Comparison of ENCODE assay signal across 31 mouse cellular contexts in the genomic region with DNA sequence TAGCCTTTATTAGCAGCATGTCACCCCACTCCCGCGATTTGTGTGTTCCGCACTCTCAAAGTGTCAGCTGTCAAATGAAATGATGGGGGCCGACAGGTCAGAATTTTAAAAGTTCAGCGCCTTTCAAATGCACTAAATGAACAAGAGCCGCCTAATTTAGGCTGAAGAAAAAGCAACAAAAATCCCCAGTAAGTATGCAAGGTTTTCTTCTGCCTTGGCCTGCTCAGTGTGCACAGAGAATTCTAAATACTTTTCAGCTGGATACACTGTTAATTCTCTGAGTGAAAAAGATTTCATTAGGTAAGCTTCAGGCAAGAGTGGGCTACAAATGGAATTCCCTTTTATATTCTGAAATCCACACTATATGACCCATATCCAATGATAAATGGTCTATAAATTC.
DNase-seq lines count a peak whose midpoint lies in the region; ATAC-seq and TF ChIP-seq lines count a peak whose summit lies in the region.
"Had no signal": no experiment of that assay in that cellular context is flagged by ENCODE, and none has a peak within 500 bp of the region (broad histone marks: within the 10 kb centered on the region; RNA-seq: fewer than 3 reads in every experiment).

No protein-coding gene starts in this region.

- H3K27ac ChIP-seq in midbrain, embryonic 12.5 days (replicated peaks): no peak overlapping the region
- H3K27ac ChIP-seq in midbrain, embryonic 13.5 days: no peak overlapping the region
- peak overlapping the region; percentile 65 for H3K27ac ChIP-seq in forebrain, embryonic 12.5 days
- peak overlapping the region; percentile 42; the same call in 1 of the 2 replicates for H3K27ac ChIP-seq in forebrain, embryonic 15.5 days (replicated peaks)
- H3K27ac ChIP-seq: embryonic facial prominence, embryonic 10.5 days; embryonic facial prominence, embryonic 13.5 days; gastrocnemius, adult 2 months; heart, embryonic 15.5 days; hindbrain, embryonic 10.5 days; hindbrain, embryonic 13.5 days; intestine, embryonic 15.5 days had no signal

- H3K9ac ChIP-seq in midbrain, embryonic 12.5 days (replicated peaks): no peak overlapping the region
- no peak overlapping the region for H3K9ac ChIP-seq in midbrain, embryonic 13.5 days (replicated peaks)
- H3K9ac ChIP-seq in forebrain, embryonic 12.5 days: no peak overlapping the region
- H3K9ac ChIP-seq in forebrain, embryonic 15.5 days (replicated peaks): no peak overlapping the region
- H3K9ac ChIP-seq: embryonic facial prominence, embryonic 13.5 days; heart, embryonic 12.5 days; heart, embryonic 15.5 days; hindbrain, embryonic 13.5 days; intestine, embryonic 15.5 days had no signal

- H3K4me2 ChIP-seq in midbrain, embryonic 12.5 days (replicated peaks): no peak overlapping the region
- no peak overlapping the region for H3K4me2 ChIP-seq in midbrain, embryonic 13.5 days (replicated peaks)
- no peak overlapping the region for H3K4me2 ChIP-seq in forebrain, embryonic 12.5 days
- H3K4me2 ChIP-seq in forebrain, embryonic 15.5 days (replicated peaks): no peak overlapping the region
- H3K4me2 ChIP-seq: embryonic facial prominence, embryonic 13.5 days; heart, embryonic 12.5 days; heart, embryonic 15.5 days; hindbrain, embryonic 13.5 days; intestine, embryonic 15.5 days had no signal

- no peaks in the 10 kb centered on the region for H3K9me3 ChIP-seq in midbrain, embryonic 12.5 days
- H3K9me3 ChIP-seq in midbrain, embryonic 13.5 days: no peaks in the 10 kb centered on the region
- H3K9me3 ChIP-seq in forebrain, embryonic 12.5 days: no peaks in the 10 kb centered on the region
- H3K9me3 ChIP-seq in forebrain, embryonic 15.5 days: no peaks in the 10 kb centered on the region
- H3K9me3 ChIP-seq: embryonic facial prominence, embryonic 10.5 days; embryonic facial prominence, embryonic 13.5 days; G1E; heart, embryonic 12.5 days; heart, embryonic 15.5 days; hindbrain, embryonic 10.5 days; hindbrain, embryonic 13.5 days; intestine, embryonic 15.5 days had no signal

- peaks cover 10% of the 10 kb centered on the region; the same call in 1 of the 2 replicates for H3K27me3 ChIP-seq in midbrain, embryonic 12.5 days
- no peaks in the 10 kb centered on the region; the same call in 1 of the 2 replicates for H3K27me3 ChIP-seq in midbrain, embryonic 13.5 days
- no peaks in the 10 kb centered on the region for H3K27me3 ChIP-seq in forebrain, embryonic 12.5 days
- no peaks in the 10 kb centered on the region for H3K27me3 ChIP-seq in forebrain, embryonic 15.5 days
- H3K27me3 ChIP-seq: CH12.LX; embryonic facial prominence, embryonic 13.5 days; heart, embryonic 12.5 days; heart, embryonic 15.5 days; hindbrain, embryonic 13.5 days; intestine, embryonic 15.5 days; Patski had no signal

- no peak for TF ChIP-seq CTCF in brain, embryonic 14.5 days (IDR thresholded peaks at IDR 0.05; ENCODE audit: borderline replicate concordance, extremely low read depth, insufficient read depth, insufficient read length)

- 0 out of 2 replicates have a peak, but pooled peaks have one; percentile 12 for ATAC-seq in midbrain, embryonic 12.5 days (ENCODE audit: low FRiP score, low read depth)
- ATAC-seq in midbrain, embryonic 13.5 days: no peak
- ATAC-seq in forebrain, embryonic 12.5 days (ENCODE audit: low FRiP score): peak; percentile 28
- ATAC-seq in forebrain, embryonic 15.5 days (replicated peaks): peak; percentile 45
- ATAC-seq: hindbrain, embryonic 16.5 days; intestine, embryonic 15.5 days; Patski had no signal

- peaks cover 17% of the 10 kb centered on the region for H3K4me1 ChIP-seq in midbrain, embryonic 12.5 days
- H3K4me1 ChIP-seq in midbrain, embryonic 13.5 days (replicated peaks): peaks cover 15% of the 10 kb centered on the region
- H3K4me1 ChIP-seq in forebrain, embryonic 12.5 days: peaks cover 22% of the 10 kb centered on the region
- peaks cover 15% of the 10 kb centered on the region for H3K4me1 ChIP-seq in forebrain, embryonic 15.5 days
- H3K4me1 ChIP-seq: embryonic facial prominence, embryonic 13.5 days; heart, embryonic 12.5 days; heart, embryonic 15.5 days; intestine, embryonic 15.5 days had no signal

- no peak for TF ChIP-seq POLR2A in brain, embryonic 14.5 days (IDR thresholded peaks at IDR 0.05; ENCODE audit: borderline replicate concordance, extremely low read depth, insufficient read depth, insufficient read length, poor library complexity, severe bottlenecking)

- no peak overlapping the region for H3K4me3 ChIP-seq in midbrain, embryonic 12.5 days
- no peak overlapping the region for H3K4me3 ChIP-seq in midbrain, embryonic 13.5 days (replicated peaks)
- no peak overlapping the region for H3K4me3 ChIP-seq in forebrain, embryonic 12.5 days (replicated peaks)
- no peak overlapping the region for H3K4me3 ChIP-seq in forebrain, embryonic 15.5 days
- H3K4me3 ChIP-seq: embryonic facial prominence, embryonic 10.5 days; embryonic facial prominence, embryonic 13.5 days; erythroblast, embryonic 14.5 days; gastrocnemius, adult 2 months; heart, embryonic 12.5 days; heart, embryonic 15.5 days; hindbrain, embryonic 10.5 days; hindbrain, embryonic 13.5 days; intestine, embryonic 15.5 days had no signal

- 47% methylated on average over 6 of the region's 6 CpGs for whole genome bisulfite sequencing in midbrain, embryonic 12.5 days
- 33% methylated on average over 6 of the region's 6 CpGs for WGBS in midbrain, embryonic 13.5 days
- 12% methylated on average over 6 of the region's 6 CpGs for WGBS in forebrain, embryonic 12.5 days
- 4% methylated on average over 6 of the region's 6 CpGs for WGBS in forebrain, embryonic 15.5 days

- H3K36me3 ChIP-seq in midbrain, embryonic 12.5 days: no peaks in the 10 kb centered on the region
- H3K36me3 ChIP-seq in midbrain, embryonic 13.5 days: no peaks in the 10 kb centered on the region
- no peaks in the 10 kb centered on the region for H3K36me3 ChIP-seq in forebrain, embryonic 12.5 days (replicated peaks)
- no peaks in the 10 kb centered on the region for H3K36me3 ChIP-seq in forebrain, embryonic 15.5 days
- H3K36me3 ChIP-seq: embryonic facial prominence, embryonic 10.5 days; embryonic facial prominence, embryonic 13.5 days; G1E; heart, embryonic 12.5 days; heart, embryonic 15.5 days; hindbrain, embryonic 10.5 days; hindbrain, embryonic 13.5 days; intestine, embryonic 15.5 days had no signal

- DNase-seq in brain, embryonic 14.5 days (ENCODE audit: low read depth): peak; percentile 84
- DNase-seq in cerebellum, adult 18-20 months: no peak
- no peak for DNase-seq in embryo, embryonic 10 days (ENCODE audit: low spot score)
- DNase-seq: adrenal gland, postnatal 10 days; adrenal gland, postnatal 36 days; B cell, adult 2 months; cerebellum, adult 11 months; cerebellum, adult 8-10 months; cerebellum, postnatal 10 days; gastrocnemius, adult 2 months; gastrocnemius, postnatal 14 days; heart, adult 11 months; heart, postnatal 10 days; heart, postnatal 36 days; kidney, adult 11 months had no signal

Comparison
In these comparisons a context has a peak if more than half of its experiments do, and no peak if none do; other contexts are left out.
1. H3K27ac ChIP-seq: peak in forebrain, embryonic 12.5 days (single experiment) and forebrain, embryonic 15.5 days (single experiment); none in midbrain, embryonic 12.5 days (single experiment) and midbrain, embryonic 13.5 days (single experiment).